Mouse (Mus musculus): Measurements from ENCODE around the gene Usp13.

DNA sequence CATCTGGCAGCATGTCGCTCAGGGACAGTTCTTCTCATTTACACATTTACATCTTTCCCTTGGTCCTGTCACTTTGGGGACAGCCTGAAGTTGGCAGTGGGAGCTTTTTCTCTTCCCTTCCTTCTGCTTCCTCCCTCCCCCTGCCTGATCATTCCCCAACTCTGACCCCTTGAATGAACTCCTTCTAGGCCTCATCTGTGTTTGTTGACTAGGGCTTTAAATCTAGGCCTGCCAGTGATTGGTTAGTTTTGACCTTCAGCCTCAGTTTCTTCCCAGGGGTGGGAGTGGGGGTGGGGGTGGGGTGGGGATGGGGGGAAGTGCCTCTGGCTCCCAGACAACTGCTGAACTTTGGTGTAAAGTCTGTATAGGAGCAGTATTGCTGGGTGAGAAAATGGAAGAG is 87.3 kb downstream of the Usp13 start:
- no peak for TF ChIP-seq POLR2A (IDR thresholded peaks at IDR 0.05; ENCODE audit: control insufficient read depth, extremely low read depth, insufficient read depth, low read length, poor library complexity)
- TF ChIP-seq CTCF (IDR thresholded peaks at IDR 0.05; ENCODE audit: borderline replicate concordance, control insufficient read depth, extremely low read depth, insufficient read depth, low read length, poor library complexity) = no peak
